Mouse (Mus musculus) thymus, adult 2 months (tissue): Measurements from ENCODE around the gene Dclre1b.

ENCODE experiments used
- CTCF ChIP-seq: fragments of 200-500 bp; IDR thresholded peaks from 2 replicates; pipeline ENCODE4 v1.5.1; 2012; ENCODE audit warnings: mild to moderate bottlenecking, control low read depth, low read length, moderate library complexity, borderline replicate concordance; ENCODE audit not compliant: control insufficient read depth, poor library complexity, insufficient read depth; ENCODE audit errors: extremely low read depth
- POLR2A ChIP-seq: fragments of 200-500 bp; IDR thresholded peaks from 2 replicates; pipeline ENCODE4 v1.6.1; 2012; ENCODE audit warnings: mild to moderate bottlenecking, low read length, control low read depth, moderate library complexity; ENCODE audit not compliant: control insufficient read depth, poor library complexity, insufficient read depth; ENCODE audit errors: extremely low read depth

DNA sequence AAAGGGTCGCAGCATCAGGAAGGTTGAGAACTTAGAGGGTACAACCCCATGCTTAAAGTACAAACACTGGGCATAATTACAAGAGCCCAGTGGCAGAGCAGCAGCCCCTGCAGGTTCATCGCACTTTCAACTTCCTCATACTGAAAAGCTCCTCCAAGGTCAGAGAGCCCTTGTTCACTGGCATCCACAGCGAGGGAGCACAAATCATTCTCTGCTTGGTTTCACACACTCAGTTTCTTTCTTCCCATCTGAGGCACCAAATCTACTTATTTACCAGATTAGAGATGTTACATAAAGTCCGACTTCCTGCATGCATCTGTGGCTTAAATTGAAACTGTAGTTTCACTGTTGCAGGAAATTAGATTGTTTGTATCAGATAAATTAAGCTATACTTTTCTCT is 36.4 kb downstream of the Dclre1b start:
- TF ChIP-seq CTCF (no peak), POLR2A (no peak)
